Mouse (Mus musculus) lung, postnatal 0 days (tissue): ENCODE results near the gene Stra6.

Experiments
- CTCF ChIP-seq: IDR thresholded peaks from 2 replicates; pipeline ENCODE4 v1.5.1; 2016; ENCODE audit warnings: antibody characterized with exemption, mild to moderate bottlenecking
- EP300 ChIP-seq: IDR thresholded peaks from 2 replicates; pipeline ENCODE4 v1.6.1; 2016; ENCODE audit warnings: antibody characterized with exemption, mild to moderate bottlenecking, control low read depth

DNA sequence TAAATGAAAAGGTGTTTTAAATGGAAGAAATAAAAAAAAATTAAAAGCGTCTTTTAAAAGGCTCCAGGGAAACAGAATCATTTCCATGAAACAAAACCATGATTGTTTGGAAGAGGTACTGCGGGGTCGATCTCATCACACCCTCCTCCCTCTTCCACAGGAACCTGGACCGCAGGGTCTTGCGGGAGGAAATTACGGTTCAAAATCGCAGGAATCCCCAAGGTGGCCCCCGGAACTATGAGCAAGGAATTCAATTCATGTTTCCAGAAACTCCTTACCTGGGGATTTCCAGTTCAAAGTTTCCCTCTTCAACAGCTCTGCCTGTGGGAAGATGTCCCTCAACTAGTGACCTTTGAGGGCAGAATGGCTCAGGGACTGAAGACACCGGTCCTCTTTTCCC is 50.4 kb downstream of the Stra6 start:
- no peak for TF ChIP-seq CTCF
- no peak for TF ChIP-seq EP300
